Mouse (Mus musculus) ES-Bruce4 (cell line): ENCODE measurements around the gene Dqx1. TPM values are rescaled to one million over a fixed set of nuclear protein-coding genes. Genes with fewer than 3 reads are reported as not detected.

Source experiments
- H3K27ac ChIP-seq: 2 replicates; pipeline ENCODE4 v1.5.1; 2012; ENCODE audit warnings: low read length, inconsistent platforms; ENCODE audit not compliant: insufficient read depth
- H3K27me3 ChIP-seq: 2 replicates; pipeline ENCODE4 v1.6.1; 2012; ENCODE audit warnings: mild to moderate bottlenecking, low read length, inconsistent platforms; ENCODE audit not compliant: control insufficient read depth, poor library complexity, insufficient read depth, severe bottlenecking
- H3K36me3 ChIP-seq: 2 replicates; pipeline ENCODE4 v1.6.1; 2012; ENCODE audit warnings: inconsistent platforms, mild to moderate bottlenecking, low read length, moderate library complexity; ENCODE audit not compliant: control insufficient read depth, poor library complexity, insufficient read depth, severe bottlenecking
- H3K4me1 ChIP-seq: one replicate; pipeline ENCODE4 v1.8.1; 2011; ENCODE audit warnings: low read length; ENCODE audit not compliant: control insufficient read depth, insufficient read depth
- H3K4me3 ChIP-seq: 2 replicates; pipeline ENCODE4 v1.5.1; 2011; ENCODE audit warnings: low read depth, mild to moderate bottlenecking, low read length
- H3K9ac ChIP-seq: 2 replicates; pipeline ENCODE4 v1.6.1; 2012; ENCODE audit warnings: low read depth, mild to moderate bottlenecking, inconsistent platforms; ENCODE audit not compliant: poor library complexity, severe bottlenecking
- H3K9me3 ChIP-seq: replicated peaks from 2 replicates; pipeline ENCODE4 v1.6.1; 2012; ENCODE audit warnings: mild to moderate bottlenecking, low read length, inconsistent platforms; ENCODE audit not compliant: control insufficient read depth, poor library complexity, insufficient read depth, severe bottlenecking
- CTCF ChIP-seq: IDR thresholded peaks from one replicate; pipeline ENCODE4 v1.8.1; 2011; ENCODE audit warnings: low read depth, low read length
- EP300 ChIP-seq: IDR thresholded peaks from 2 replicates; pipeline ENCODE4 v1.6.1; 2011; ENCODE audit warnings: low read depth, low read length; ENCODE audit not compliant: insufficient read depth
- POLR2A ChIP-seq: IDR thresholded peaks from one replicate; pipeline ENCODE4 v1.8.1; 2011; ENCODE audit warnings: low read length; ENCODE audit not compliant: insufficient read depth
- polyA plus RNA-seq: library from polyadenylated mRNA; stranded (reverse); fragments of >200 nt; gene quantifications from 2 replicates; pipeline ENCODE4 v1.2.4, GENCODE M21; 2011; ENCODE audit warnings: low read depth; ENCODE audit not compliant: missing spikeins, insufficient read depth, insufficient read length

Gene Dqx1
- polyA plus RNA-seq, 1 experiment, result 3.7 TPM

DNA sequence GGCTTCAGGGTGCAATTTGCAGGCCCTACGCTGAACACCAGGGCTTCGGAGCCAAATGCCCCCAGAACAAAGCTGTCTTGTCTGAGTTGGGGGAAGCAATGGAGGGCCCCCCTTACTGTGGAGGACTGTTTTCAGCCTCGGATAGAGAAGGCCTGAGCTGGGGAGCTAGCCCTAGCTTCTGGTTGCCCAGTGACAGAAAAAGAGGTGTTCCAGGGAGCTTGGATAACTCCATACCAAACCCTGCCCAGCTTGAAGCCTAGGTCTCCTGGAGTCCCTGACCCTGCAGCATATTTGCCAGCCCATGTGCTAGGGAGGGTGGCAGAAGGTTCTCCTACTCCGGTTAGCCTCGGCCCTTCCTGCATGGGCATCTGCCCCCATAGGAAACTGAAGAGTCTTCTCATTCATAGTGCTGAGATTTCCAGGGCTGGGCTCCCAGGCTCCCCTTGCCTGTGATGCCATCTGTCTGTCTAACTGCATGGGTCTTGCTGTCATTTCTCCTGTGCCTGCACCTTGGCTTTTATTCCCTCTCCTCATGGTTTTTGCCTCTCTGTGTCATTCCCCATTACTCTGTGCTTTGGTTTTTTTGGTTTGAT is 23.1 kb upstream of the Dqx1 start:
- Histone ChIP-seq H3K9ac (peak overlapping the region; percentile 22; the same call in 1 of the 2 replicates), H3K9me3 (no peaks in the 10 kb centered on the region), H3K4me1 (peaks cover 1% of the 10 kb centered on the region), H3K36me3 (no peaks in the 10 kb centered on the region), H3K27me3 (no peaks in the 10 kb centered on the region), H3K4me3 (peak overlapping the region; percentile 84; the same call in 1 of the 2 replicates), H3K27ac (no peak overlapping the region)
- TF ChIP-seq CTCF, result no peak
- TF ChIP-seq POLR2A, result no peak
- no peak for TF ChIP-seq EP300

DNA sequence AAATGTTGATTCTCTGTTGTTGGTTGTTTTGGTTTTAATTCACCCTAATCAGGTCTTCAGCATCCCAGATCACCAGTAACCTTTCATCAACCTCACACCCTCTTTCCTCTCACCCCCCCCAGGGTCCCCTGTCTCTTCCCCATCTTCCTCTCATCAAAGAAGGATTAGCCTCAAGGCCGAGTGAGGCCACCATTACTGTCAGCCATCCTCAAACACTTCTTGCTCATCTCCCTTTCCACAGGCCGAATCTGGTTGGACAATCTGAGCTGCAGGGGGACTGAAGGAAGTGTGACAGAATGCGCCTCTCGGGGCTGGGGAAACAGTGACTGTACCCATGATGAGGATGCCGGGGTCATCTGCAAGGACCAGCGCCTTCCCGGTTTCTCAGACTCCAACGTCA is 20.5 kb upstream of the Dqx1 start:
- H3K27ac ChIP-seq, result no peak overlapping the region
- H3K4me1 ChIP-seq, result peaks cover 1% of the 10 kb centered on the region
- H3K36me3 ChIP-seq, result no peaks in the 10 kb centered on the region
- H3K9me3 ChIP-seq, result no peaks in the 10 kb centered on the region
- H3K4me3 ChIP-seq, result no peak overlapping the region
- H3K27me3 ChIP-seq, result no peaks in the 10 kb centered on the region
- TF ChIP-seq CTCF (no peak), POLR2A (no peak), EP300 (no peak)
- H3K9ac ChIP-seq, result no peak overlapping the region

DNA sequence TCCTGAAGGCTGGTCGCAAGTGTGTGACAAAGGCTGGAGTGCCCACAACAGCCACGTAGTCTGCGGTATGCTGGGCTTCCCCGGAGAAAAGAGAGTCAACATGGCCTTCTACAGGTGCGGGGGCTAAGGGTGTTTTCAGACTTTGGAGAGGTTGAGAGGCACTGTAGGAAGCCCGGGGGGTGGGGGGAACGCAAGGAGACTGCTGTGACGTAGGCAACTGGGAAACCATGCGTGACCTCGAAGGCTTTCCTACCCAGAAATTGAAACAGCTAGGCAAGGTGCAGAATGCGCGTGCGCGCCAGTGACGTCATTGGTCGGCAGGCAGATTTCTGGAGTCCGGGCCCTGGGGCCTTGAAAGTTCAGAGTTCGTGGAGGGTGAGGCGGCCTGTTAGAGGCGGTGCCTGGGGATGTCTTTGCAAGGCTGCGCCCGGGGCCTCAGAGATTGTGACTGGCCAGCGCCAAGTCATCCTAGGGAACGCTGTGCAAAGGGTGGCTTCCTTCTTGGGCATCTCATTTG is 19.1 kb upstream of the Dqx1 start:
- Histone ChIP-seq H3K36me3 (no peaks in the 10 kb centered on the region), H3K27ac (no peak overlapping the region), H3K27me3 (no peaks in the 10 kb centered on the region), H3K4me1 (peaks cover 1% of the 10 kb centered on the region), H3K9ac (no peak overlapping the region), H3K4me3 (no peak overlapping the region), H3K9me3 (no peaks in the 10 kb centered on the region)
- TF ChIP-seq CTCF, result no peak
- no peak for TF ChIP-seq POLR2A
- no peak for TF ChIP-seq EP300

DNA sequence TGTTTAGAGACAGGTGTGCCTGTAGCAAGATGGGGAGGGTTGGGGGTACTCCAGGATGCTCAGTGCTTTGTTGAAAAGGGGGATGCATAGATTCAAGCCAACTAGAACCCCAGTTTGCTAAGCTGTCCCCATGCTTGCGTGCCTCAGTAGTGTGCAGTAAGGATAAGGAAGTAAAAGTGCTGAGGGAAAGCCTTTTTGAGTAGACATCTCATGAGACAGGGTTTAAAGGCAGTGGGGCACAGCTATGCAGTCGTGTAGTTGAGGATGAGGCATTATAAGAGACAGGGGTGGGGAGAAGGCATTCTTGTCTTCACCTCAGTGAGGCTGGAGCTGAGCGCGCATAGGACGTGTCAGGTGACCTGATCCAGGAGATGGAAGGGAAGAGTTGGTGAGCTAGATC is 17.0 kb upstream of the Dqx1 start:
- H3K4me1 ChIP-seq, result no peaks in the 10 kb centered on the region
- TF ChIP-seq CTCF, result no peak
- TF ChIP-seq EP300, result no peak
- no peak for TF ChIP-seq POLR2A

DNA sequence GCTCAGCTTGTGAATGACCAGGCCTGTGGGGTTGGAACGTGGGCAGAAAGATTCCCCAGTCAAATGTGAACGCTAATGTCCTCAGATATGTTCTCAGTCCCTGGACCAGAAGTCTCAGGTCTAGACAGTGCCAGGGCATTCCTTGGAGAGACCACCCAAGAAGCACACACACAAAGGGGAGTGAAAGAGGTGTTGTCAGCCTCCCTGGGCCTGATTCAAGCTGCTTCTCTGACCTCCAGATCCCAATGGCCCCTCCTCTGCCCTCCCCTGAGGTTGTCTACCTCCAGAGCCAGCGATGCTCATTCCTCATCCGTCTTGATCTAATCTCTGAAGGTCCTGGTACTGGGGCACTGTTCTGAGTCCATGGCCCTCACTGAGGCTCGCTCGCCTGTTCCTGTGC is 14.1 kb upstream of the Dqx1 start:
- Histone ChIP-seq H3K27ac (no peak overlapping the region), H3K9ac (no peak overlapping the region), H3K4me1 (no peaks in the 10 kb centered on the region), H3K27me3 (no peaks in the 10 kb centered on the region), H3K36me3 (no peaks in the 10 kb centered on the region), H3K4me3 (no peak overlapping the region), H3K9me3 (no peaks in the 10 kb centered on the region)
- TF ChIP-seq CTCF (no peak), EP300 (no peak), POLR2A (no peak)

More for the DNA sequence above, 17.0 kb upstream of the Dqx1 start:
- no peak overlapping the region for H3K27ac ChIP-seq
- H3K9ac ChIP-seq, result no peak overlapping the region
- H3K36me3 ChIP-seq, result no peaks in the 10 kb centered on the region
- no peaks in the 10 kb centered on the region for H3K27me3 ChIP-seq
- H3K9me3 ChIP-seq, result no peaks in the 10 kb centered on the region
- no peak overlapping the region for H3K4me3 ChIP-seq

DNA sequence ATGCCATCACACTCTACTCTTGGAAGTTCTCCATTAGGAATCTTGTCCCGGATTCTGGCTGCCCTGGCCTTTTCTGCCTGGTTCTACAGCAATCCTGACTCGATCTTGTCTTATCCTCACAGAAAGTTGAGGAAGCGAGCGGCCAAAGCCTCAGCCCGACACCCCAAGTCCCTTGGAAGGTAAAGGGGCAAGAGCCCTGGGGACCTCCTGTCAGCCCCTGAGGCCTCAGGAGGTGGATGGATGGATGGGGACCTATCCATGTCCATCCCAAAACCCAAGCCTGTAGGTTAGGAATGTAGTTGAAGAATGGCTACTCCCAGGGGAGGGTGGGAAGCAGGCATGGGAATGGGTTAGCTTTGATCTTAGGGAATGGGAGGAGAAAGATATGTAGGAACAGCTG is 13.7 kb upstream of the Dqx1 start:
- Histone ChIP-seq H3K4me1 (no peaks in the 10 kb centered on the region), H3K4me3 (no peak overlapping the region), H3K27ac (no peak overlapping the region), H3K9me3 (no peaks in the 10 kb centered on the region), H3K36me3 (no peaks in the 10 kb centered on the region), H3K9ac (no peak overlapping the region), H3K27me3 (no peaks in the 10 kb centered on the region)
- TF ChIP-seq CTCF (no peak), EP300 (no peak), POLR2A (no peak)
